Mouse (Mus musculus): Measurements from ENCODE around the gene Edem2.

- TF ChIP-seq FOSL1 (IDR thresholded peaks at IDR 0.05; ENCODE audit: insufficient read depth, low read length, poor library complexity, severe bottlenecking): no peak
- no peak for TF ChIP-seq CTCF (IDR thresholded peaks at IDR 0.05; ENCODE audit: control insufficient read depth, insufficient read depth, insufficient read length)
- no peak for TF ChIP-seq MYOG (IDR thresholded peaks at IDR 0.05; ENCODE audit: control insufficient read depth, extremely low read depth, insufficient read length)
- TF ChIP-seq CEBPB (IDR thresholded peaks at IDR 0.05; ENCODE audit: low read depth): no peak
These were observed 48.1 kb downstream of the Edem2 start for GRCm38 (mm10) chr2:155681194-155681593.

Data from C2C12 (cell line).